Mouse (Mus musculus) frontal cortex, adult 2 months (tissue): ENCODE data around the gene Ccdc190. TPM values are rescaled to one million over a fixed set of nuclear protein-coding genes. Genes with fewer than 3 reads are reported as not detected.

Source experiments
- DNase-seq, 2 experiments: peaks; one replicate each; pipeline ENCODE4 v3.0.0; 2022; ENCODE audit warnings: low spot score in 1 of 2; ENCODE audit errors: extremely low spot score in 1 of 2
- polyA plus RNA-seq: library from polyadenylated mRNA; depleted of rRNA; stranded (reverse); fragments of >200 nt; gene quantifications from 2 replicates; pipeline ENCODE4 v1.2.3, GENCODE M21; 2012; rRNA removed

Ccdc190 gene
- 21.4 and 24.5 TPM in 2 replicates for polyA plus RNA-seq

DNA sequence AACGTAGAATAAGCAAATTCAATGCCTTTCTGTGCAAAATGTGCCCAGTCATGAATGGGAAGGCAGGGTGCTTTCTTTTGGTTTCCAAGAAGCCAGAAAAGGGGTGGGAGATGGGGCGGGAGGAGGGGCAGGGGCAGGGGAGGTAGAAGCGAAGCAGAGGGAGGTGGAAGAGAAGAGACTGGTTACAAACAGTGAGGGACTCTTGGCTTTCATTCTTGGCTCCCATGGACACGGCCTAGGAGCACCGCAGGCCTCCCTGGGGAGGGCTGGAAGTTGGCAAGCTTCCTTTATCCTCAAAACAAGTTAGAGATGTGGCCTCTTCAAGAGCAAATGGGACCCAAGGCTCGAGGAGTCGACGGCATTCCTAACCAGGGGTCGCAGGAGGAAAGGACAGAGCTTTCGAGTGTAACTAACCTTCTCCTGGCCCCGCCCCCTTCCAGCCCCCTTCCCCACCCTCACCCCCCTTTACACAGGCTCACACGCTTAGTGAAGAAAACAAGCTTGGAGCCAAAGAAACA, at the start of gene Ccdc190:
Ccdc190 (plus strand) TSS at position 195 of the 518 bp plus-strand sequence.
- peak in 1 of 2 experiments; percentile 33 for DNase-seq

DNA sequence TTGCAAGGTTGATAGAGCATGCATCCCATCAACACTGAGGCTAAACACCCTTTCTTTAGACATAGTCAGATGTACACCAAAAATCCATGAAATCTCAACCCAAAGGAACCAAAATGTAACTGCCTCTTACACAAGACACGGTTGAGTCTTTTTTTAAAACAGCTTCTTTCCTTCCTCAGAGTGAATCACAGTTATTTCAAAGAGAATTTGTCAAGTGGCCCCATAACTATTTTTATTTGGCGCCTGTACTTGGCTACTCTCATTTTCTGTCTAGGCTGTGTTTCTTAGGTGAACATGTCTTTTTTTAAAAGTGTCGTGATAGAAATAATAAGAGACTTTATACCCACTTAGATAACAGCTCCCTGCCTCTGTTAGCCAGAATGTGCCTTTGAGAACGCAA, 49.4 kb upstream of the Ccdc190 start:
- peak in 1 of 2 experiments; percentile 43 for DNase-seq

DNA sequence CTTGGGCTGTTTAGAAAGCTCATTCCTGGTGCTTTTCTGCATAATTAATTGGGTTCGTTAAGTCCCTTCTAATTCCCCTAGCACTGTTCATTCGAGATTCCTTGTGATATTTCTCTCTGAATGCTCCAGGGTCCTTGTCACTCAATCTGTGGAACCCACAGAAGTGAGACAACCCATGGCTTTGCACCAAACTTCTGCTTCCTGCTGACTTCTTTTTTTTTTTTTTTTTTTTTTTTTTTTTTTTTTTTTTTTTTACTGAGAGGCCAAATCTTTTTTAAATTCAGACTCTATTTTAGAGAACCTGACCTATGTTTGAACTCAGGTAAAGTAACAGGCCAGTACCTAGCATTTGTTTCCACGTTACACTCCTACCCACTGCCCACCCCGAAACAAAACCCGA, 48.3 kb upstream of the Ccdc190 start:
- no peak for DNase-seq

DNA sequence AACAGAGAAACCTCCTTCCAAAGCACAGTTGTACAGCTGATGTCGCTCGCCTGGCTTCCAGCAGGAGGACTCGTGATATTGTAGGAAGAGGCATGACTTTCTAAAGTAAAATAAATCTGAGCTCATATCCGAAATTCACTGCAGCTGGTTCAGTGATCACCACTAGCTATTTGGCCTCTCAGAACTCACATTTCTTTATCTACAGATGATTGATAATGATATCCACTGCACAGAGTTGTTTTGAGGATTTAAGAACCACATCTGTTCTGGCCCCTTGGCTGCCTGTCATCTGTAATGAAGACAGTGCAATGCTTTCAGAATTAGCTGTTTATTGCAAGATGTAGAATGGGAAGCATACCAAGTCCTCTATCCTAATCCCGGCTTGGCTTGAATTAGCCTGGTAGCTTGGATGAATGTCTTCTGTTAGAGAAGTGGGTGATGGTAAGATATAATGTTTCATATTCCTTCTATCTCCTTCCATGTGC, 45.3 kb upstream of the Ccdc190 start:
- DNase-seq = peak; percentile 59 to 69

DNA sequence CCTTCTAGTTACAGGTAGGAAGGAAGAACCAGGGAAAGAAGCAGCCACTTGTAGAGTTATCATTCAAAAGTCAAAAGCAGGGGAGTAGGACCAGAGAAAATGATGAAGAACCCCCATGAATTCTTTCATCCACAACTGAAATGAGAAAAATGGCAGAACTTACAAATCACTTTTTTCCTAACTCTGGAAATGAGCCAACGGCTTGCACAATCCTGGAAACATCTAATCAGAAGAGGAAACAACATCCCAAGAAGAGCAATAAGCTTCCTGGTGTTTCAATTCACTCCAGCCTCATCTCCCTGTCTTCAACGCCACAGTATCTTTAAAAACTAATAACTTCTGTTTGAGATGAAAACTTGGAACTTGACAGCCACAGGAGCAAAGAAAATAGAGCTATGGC, 39.2 kb upstream of the Ccdc190 start:
- DNase-seq = no peak

DNA sequence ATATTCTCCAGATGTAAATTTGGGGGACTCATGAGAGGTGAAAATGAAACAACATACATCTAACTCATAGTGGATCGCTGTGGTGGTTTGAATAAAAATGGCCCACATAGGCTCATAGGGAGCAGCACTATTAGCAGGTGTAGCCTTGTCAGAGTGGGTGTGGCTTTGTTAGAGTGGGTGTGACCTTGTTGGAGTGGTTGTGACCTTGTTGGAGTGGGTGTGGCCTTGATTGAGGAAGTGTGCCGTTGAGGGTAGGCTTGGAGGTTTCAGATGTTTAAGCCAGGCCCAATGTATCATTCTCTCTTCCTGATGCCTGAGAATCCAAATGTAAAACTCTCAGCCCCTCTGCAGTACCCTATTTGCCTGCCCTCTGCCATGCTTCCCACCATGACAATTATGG, 34.5 kb upstream of the Ccdc190 start:
- no peak for DNase-seq

DNA sequence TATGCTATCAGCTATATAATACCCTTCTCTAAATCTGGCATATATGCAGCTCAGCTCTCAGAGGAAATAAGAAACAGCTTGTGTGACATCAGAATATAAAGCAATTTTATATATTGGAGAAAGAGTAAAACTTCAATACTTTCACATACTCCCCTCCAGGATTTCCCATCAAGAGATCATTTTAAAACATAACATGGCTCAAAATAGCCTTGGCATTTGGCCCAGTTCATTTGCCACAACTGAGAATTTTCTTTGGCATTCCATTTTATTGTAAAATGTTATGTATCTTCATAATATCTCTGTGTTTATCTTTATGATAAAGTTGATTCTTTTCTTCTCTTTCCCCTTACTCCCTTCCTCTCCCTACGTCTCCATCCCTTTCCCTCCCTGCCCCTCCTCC, 32.8 kb upstream of the Ccdc190 start:
- DNase-seq = peak in 1 of 2 experiments; percentile 58

DNA sequence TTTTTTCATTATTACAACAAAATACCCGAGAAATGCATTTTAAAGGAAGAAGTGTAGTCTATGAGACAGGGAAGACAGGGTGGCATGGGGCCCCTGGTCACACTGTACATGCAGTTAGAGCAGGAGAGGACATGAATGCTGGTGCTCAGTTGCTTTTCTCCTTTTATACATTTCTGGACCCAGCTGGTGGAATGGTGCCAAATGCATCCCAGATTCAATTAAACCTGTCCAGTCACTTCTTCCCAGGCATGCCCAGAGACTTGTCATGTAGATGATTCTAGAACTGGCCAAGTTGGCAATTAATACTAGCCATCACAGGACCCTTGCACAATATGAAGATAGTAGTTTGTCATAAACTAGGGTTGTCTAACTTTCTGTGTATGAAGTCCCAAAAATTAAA, 30.5 kb upstream of the Ccdc190 start:
- no peak for DNase-seq

DNA sequence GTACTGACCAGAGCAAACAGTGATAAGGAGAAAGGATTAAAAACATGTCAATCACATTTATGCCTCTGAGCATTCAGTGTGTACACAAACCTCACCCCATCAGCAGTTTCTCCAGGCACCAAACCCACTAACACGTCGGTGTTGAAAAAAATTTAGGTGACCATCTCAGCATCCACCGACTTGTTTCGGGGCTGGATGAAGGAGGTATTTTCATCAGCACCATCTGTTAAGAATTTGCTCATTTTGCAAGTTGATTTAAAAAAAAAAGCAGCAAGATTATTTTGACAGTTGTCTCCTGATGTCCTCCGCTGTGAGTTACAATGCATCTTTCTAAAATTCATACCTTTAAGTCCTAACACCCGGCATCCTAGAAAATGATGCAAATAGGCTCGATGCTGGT, 29.8 kb upstream of the Ccdc190 start:
- DNase-seq = peak in 1 of 2 experiments; percentile 55

DNA sequence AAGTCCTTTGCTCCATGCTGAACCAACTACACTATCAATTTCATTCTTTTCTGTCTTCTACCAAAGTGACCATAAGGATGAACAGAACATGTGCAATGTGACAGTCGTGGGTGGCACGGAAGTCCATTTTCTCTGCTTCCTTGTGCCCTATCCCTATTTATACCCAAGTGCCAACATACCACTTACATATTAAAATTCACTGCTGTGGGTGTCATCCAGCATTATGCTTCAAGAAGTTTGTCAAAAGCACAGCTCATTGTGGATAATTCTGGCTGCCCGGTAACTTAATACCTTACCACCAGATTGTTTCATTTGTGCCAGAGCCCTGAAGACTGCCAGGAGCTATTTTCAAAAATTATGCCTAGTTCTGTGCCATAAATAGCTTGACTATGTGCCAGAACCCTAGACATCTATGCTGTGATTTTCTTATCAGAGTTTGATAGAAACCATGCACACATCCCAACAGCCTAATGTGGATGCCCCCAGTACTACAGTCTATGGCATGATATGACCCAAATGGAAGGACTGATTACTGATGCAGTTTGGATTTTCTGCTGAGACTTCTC, 27.6 kb upstream of the Ccdc190 start:
- DNase-seq = peak in 1 of 2 experiments; percentile 44

DNA sequence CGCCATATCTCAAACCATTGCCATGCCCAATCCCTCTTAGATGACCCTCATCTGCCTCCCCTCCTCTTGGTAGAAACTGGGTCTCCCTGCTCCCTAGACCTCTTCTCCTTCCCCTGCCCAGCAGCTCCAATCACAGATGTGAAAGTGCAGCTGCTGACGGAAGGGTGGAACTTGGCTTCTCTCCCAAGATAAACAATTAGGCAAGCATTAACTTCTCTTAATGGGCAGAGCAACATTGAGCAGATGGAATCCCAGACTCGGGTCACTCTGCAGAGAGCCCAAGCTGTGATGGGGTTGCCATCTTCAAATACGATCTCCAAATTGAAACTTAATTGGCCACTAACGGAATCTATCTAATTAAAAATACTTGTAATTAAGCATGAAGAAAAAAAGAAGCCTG, 19.3 kb upstream of the Ccdc190 start:
- DNase-seq = no peak

DNA sequence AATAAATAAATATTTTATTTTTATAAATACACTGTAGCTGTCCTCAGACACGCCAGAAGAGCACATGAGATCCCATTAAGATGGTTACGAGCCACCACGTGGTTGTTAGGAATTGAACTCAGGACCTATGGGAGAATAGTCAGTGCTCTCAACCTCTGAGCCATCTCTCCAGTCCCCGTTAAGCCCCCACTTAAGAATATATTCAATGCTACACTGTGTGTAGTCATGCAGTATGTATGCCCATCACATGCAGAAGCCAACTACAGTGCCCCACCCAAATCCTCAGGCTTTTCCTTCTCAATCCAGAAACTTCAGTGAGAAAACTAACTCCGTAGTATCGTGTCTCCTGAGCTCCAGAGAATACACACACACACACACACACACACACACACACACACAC, 18.8 kb upstream of the Ccdc190 start:
- DNase-seq = no peak

DNA sequence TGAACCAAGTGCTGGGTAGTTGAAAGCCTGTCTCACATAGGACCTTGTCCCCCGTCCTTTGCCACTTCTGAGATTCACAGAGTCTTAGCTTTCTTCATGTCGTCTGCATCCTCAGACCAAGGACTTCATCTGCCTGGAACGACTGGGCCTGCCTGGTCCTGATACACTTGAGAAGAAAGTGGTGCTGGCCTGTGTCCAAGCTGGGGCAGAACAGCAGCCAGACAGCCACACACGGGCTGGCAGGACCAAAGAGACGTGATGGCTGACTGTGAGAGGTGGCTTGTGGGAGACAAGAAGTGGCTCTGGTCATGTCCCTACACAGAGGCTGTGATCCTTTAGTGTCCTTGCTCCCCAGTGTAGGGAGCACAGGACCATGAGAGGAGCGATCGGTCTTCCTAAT, 17.7 kb upstream of the Ccdc190 start:
- no peak for DNase-seq

DNA sequence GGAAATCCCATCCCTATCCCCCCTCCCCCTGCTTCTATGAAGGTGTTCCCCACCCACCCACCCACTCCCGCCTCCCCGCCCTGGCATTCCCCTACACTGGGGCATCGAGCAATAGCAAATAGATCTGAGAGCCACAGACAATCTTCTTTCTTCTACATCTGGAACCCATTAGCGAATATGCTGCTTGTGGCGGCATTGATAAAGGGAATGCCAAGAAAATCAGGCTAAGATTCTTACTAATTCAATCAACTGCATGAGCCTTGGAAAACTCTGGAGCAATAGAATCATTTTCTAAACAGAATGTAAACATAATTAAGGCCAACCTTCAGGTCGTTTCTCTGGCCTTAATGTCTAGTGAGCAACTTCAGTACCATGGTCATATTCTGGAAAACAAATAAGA, 16.9 kb upstream of the Ccdc190 start:
- no peak for DNase-seq

DNA sequence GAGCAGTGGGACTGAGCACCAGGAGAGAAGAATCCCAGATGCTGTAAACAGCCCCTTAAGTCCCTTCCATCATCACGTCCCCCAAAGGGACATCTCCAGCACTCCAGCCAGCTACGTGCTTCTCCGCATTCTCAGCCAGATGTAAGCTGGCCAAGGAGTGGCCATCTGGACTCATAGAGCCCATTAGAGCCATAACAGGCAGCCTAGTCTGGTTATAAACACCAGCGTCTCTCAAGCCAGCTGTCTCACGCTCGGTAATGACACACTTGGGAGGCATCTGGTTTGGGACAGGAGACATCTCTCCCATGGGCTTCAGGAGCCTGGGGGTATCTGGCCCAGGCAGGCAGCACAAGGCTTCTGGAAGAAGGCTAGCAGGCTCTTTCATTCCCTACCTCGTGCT, 11.8 kb upstream of the Ccdc190 start:
- DNase-seq = no peak

DNA sequence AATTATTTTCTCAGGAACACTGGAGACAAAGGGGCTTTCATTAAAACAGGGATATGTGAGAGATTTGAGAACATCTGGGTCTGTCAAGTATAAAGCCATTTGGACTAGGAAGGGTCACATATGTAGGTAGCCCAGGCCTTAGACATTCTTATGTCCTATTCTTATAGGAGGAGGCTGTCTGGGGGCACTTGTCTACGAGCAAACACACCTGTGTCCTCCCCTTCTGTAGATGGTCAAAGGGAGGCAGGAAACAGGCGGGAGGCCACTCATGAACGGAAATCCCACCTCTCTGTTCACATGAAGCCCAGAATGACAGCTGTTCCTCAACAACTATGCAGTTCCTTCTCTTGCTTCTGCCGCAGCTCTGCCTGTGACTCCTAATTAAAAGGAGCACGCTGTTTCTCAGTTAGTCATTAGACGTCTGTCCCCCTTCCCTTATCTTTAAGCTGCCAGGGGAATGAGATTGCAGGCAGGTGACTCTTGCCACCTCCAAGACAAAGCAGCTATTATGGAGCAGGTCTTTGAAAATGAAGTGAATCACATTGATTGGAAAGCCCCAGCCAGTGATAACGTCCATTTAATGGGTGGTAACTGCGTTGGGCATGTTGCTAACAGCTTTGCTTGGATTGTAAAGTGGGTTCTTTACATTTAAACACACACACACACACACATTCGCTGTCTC, 11.2 kb upstream of the Ccdc190 start:
- DNase-seq = no peak

DNA sequence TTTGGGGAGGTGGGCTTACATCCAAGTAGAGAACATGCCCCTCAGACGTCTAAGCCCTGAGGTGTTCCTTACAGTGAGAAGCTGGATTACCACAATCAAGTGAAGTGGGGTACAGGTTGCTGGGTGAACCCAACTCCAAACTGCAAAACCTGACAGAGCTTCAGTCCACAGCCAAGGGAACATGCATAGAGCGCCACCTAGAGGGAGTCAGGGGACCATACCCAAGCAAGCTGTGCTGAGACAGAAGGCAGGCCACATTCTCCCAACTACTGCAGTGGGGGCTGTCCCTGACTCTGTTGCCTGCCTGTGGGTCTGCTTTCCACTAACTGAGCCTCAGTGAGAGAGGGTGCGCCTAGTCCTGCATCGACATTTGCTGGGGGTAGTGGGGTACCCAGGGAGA, 10.4 kb upstream of the Ccdc190 start:
- DNase-seq = peak; percentile 53 to 88

DNA sequence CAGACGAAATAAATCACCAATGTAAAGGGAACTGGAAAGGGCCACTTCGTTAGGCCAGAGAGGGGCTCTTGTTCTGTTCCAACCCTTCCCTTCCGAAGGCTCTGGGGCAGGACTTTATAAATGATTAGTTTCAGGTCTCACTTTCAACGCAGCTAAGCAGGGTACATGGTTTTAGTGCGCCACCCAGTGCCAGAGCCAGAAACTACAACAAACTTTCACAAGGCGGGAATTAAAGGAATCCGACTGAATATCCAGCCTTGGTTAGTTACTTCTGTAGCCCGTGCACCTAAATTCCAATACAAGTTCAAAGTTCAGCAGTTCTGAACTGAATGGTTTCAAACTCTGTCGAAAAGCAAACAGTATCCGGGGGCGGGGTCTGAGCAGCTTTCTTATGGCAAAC, 9.2 kb upstream of the Ccdc190 start:
- DNase-seq = peak in 1 of 2 experiments; percentile 94

DNA sequence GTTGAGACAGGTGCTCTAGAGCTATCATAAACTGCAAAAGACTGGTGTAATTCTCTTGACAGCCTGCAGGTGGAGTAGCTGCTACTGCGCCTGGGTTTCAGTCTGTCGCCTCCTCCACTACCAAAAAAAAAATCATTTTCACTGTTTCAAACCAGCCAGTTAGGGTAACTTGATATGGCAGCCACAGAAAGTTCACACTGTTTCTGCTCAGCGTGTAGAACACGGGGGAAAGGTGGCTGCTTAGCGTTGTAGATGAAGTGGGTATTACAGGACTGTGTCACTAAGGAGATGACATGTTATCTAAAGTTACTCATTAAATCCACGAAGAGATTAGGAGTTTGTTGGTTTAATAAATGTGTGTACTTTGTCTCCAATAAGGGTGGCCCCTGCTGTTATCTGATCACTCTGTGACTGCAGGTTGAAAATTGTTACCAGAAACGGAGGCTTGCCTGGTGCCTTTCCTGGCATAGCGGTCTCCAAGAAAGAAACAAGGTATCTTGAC, 6.7 kb upstream of the Ccdc190 start:
- DNase-seq = peak in 1 of 2 experiments; percentile 66

DNA sequence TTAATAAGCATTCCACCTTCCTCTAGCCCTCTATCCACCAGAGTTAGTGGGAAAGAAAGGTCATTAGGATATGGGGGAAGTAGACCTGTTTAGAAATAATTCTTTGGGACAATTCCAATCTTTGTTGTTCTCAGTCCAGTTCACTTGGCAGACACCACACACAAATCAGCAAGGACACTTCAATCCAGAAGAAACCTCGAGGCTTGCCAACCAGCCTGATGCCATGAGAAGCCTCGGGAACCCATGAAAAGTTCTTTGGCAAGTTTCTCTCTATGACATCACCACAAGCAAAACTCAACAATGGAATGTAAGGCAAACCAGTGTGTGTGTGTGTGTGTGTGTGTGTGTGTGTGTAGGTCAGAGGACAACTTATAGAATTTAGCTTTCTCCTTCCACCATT, 3.9 kb upstream of the Ccdc190 start:
- no peak for DNase-seq

DNA sequence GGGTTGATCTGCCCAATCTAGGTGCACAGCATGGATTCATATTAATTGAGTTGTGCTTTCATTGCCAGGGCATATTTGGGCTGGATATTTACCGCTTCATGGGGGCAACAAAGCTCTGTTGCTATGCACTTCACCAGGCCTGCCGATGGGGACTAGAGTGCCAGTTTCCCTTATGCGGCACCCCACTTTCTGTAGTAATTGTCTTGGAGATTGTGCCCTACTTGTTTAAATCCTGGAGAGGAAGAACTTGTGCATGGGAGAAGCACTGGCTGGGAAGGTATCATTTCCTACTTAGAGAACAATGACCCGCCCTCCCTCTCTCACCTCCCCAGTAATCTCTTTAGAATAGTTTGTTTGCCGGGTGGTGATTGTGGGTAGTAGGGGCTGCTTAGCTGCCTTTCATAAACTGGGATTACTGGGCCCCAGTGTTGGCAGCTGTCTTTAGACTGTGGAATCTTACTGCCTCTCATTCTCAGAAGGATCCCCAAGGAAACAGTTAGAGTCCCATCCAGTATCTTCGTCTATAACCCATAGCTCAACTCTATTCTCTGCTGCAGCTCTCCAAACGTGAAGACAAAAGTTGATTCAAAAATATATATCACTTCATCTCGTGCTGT, 587 bp upstream of the Ccdc190 start:
- no peak for DNase-seq

DNA sequence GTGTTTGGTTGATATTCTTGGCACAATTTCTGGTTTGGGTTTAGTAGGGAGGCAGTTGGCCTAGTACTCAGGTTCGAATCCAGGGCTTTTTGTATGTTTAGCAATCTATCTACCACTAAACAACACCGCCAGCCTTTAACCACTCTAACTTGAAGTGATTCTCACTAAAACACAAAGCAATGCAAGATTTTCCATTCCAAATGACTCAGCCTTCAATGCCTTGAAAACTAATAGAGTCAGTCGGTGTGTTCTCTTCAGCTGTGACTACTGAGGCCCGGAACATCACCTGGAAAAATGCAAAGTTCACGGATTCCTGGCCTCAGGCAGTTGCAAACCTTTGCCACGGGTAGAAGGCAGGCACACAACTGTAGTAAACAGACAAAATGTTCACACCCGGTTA, 3.2 kb downstream of the Ccdc190 start:
- no peak for DNase-seq
